Mouse (Mus musculus) erythroblast, adult 5-6 weeks (primary cell): Measurements from ENCODE around the gene Ctsg. TPM values are rescaled to one million over a fixed set of nuclear protein-coding genes. Genes with fewer than 3 reads are reported as not detected.

ENCODE experiments used
- total RNA-seq, 2 experiments: library from RNA; stranded (forward) in 1 of 2; stranded (reverse) in 1 of 2; fragments of 150-400 nt in 1 of 2; fragments of 200-764, 138-1000 nt in 1 of 2; gene quantifications; 2 replicates each; pipeline versions ENCODE4 v1.2.3 to v1.2.4; 2015 to 2017; ENCODE audit warnings: low replicate concordance in 2 of 2

Ctsg gene
- total RNA-seq, 2 experiments from 2014 or later, result 291 to 487 TPM

Other genes starting within 250 kb of the Ctsg start
- gene Nynrin, start 248.6 kb downstream of the Ctsg start, total RNA-seq (2015; ENCODE audit: low replicate concordance), result 0.38 and 0.84 TPM in 2 replicates
- 0.42 and 0.77 TPM in 2 replicates for gene Nynrin, start 248.6 kb downstream of the Ctsg start, total RNA-seq (2017; ENCODE audit: low replicate concordance)
- not detected in 2 replicates for gene Cbln3, start 218.2 kb downstream of the Ctsg start, total RNA-seq (2015; ENCODE audit: low replicate concordance)
- 0.14 TPM in 1 of 2 replicates, not detected in the other for gene Cbln3, start 218.2 kb downstream of the Ctsg start, total RNA-seq (2017; ENCODE audit: low replicate concordance)
- 30.7 and 36.4 TPM in 2 replicates for gene Khnyn, start 217.6 kb downstream of the Ctsg start, total RNA-seq (2015; ENCODE audit: low replicate concordance)
- gene Khnyn, start 217.6 kb downstream of the Ctsg start, total RNA-seq (2017; ENCODE audit: low replicate concordance), result 122 and 126 TPM in 2 replicates
- 1.3 TPM in 2 replicates for gene Sdr39u1, start 202.3 kb downstream of the Ctsg start, total RNA-seq (2015; ENCODE audit: low replicate concordance)
- 3.5 and 10.6 TPM in 2 replicates for gene Sdr39u1, start 202.3 kb downstream of the Ctsg start, total RNA-seq (2017; ENCODE audit: low replicate concordance)
- not detected in 2 replicates for gene Cma1, start 157.9 kb downstream of the Ctsg start, total RNA-seq (2015; ENCODE audit: low replicate concordance)
- not detected in 2 replicates for gene Cma1, start 157.9 kb downstream of the Ctsg start, total RNA-seq (2017; ENCODE audit: low replicate concordance)
- gene Cma2, start 151.6 kb downstream of the Ctsg start, total RNA-seq (2015; ENCODE audit: low replicate concordance), result not detected in 2 replicates
- gene Cma2, start 151.6 kb downstream of the Ctsg start, total RNA-seq (2017; ENCODE audit: low replicate concordance), result not detected in 2 replicates
- not detected in 2 replicates for gene Mcpt1, start 84.6 kb downstream of the Ctsg start, total RNA-seq (2015; ENCODE audit: low replicate concordance)
- not detected in 2 replicates for gene Mcpt1, start 84.6 kb downstream of the Ctsg start, total RNA-seq (2017; ENCODE audit: low replicate concordance)
- gene Mcpt9, start 72.1 kb downstream of the Ctsg start, total RNA-seq (2015; ENCODE audit: low replicate concordance), result not detected in 2 replicates
- gene Mcpt9, start 72.1 kb downstream of the Ctsg start, total RNA-seq (2017; ENCODE audit: low replicate concordance), result not detected in 2 replicates
- not detected in 2 replicates for gene Mcpt2, start 60.5 kb downstream of the Ctsg start, total RNA-seq (2015; ENCODE audit: low replicate concordance)
- gene Mcpt2, start 60.5 kb downstream of the Ctsg start, total RNA-seq (2017; ENCODE audit: low replicate concordance), result 0.84 TPM in 1 of 2 replicates, not detected in the other
- gene Mcpt4, start 40.3 kb downstream of the Ctsg start, total RNA-seq (2015; ENCODE audit: low replicate concordance), result not detected in 2 replicates
- not detected in 2 replicates for gene Mcpt4, start 40.3 kb downstream of the Ctsg start, total RNA-seq (2017; ENCODE audit: low replicate concordance)
- 205 and 289 TPM in 2 replicates for gene Mcpt8, start 17.3 kb downstream of the Ctsg start, total RNA-seq (2015; ENCODE audit: low replicate concordance)
- 98.4 and 115 TPM in 2 replicates for gene Mcpt8, start 17.3 kb downstream of the Ctsg start, total RNA-seq (2017; ENCODE audit: low replicate concordance)
- gene Gzme, start 18.1 kb upstream of the Ctsg start, total RNA-seq (2015; ENCODE audit: low replicate concordance), result not detected in 2 replicates
- not detected in 2 replicates for gene Gzme, start 18.1 kb upstream of the Ctsg start, total RNA-seq (2017; ENCODE audit: low replicate concordance)
- gene Gzmd, start 30.0 kb upstream of the Ctsg start, total RNA-seq (2015; ENCODE audit: low replicate concordance), result not detected in 2 replicates
- gene Gzmd, start 30.0 kb upstream of the Ctsg start, total RNA-seq (2017; ENCODE audit: low replicate concordance), result not detected in 2 replicates
- not detected in 2 replicates for gene Gzmg, start 57.0 kb upstream of the Ctsg start, total RNA-seq (2015; ENCODE audit: low replicate concordance)
- not detected in 2 replicates for gene Gzmg, start 57.0 kb upstream of the Ctsg start, total RNA-seq (2017; ENCODE audit: low replicate concordance)
- not detected in 2 replicates for gene Gzmn, start 72.0 kb upstream of the Ctsg start, total RNA-seq (2015; ENCODE audit: low replicate concordance)
- gene Gzmn, start 72.0 kb upstream of the Ctsg start, total RNA-seq (2017; ENCODE audit: low replicate concordance), result not detected in 2 replicates
- not detected in 2 replicates for gene Gzmf, start 108.8 kb upstream of the Ctsg start, total RNA-seq (2015; ENCODE audit: low replicate concordance)
- not detected in 2 replicates for gene Gzmf, start 108.8 kb upstream of the Ctsg start, total RNA-seq (2017; ENCODE audit: low replicate concordance)
- not detected in 2 replicates for gene Gzmc, start 132.1 kb upstream of the Ctsg start, total RNA-seq (2015; ENCODE audit: low replicate concordance)
- not detected in 2 replicates for gene Gzmc, start 132.1 kb upstream of the Ctsg start, total RNA-seq (2017; ENCODE audit: low replicate concordance)
- gene Gzmb, start 159.7 kb upstream of the Ctsg start, total RNA-seq (2015; ENCODE audit: low replicate concordance), result 1.3 TPM in 1 of 2 replicates, not detected in the other
- not detected in 2 replicates for gene Gzmb, start 159.7 kb upstream of the Ctsg start, total RNA-seq (2017; ENCODE audit: low replicate concordance)